Mouse (Mus musculus): ENCODE results near the gene Cmtm3. TPM values are rescaled to one million over a fixed set of nuclear protein-coding genes. Genes with fewer than 3 reads are reported as not detected.

The Cmtm3 gene
- polyA plus RNA-seq, 1 experiment from 2014 or later, result 63.2 TPM

DNA sequence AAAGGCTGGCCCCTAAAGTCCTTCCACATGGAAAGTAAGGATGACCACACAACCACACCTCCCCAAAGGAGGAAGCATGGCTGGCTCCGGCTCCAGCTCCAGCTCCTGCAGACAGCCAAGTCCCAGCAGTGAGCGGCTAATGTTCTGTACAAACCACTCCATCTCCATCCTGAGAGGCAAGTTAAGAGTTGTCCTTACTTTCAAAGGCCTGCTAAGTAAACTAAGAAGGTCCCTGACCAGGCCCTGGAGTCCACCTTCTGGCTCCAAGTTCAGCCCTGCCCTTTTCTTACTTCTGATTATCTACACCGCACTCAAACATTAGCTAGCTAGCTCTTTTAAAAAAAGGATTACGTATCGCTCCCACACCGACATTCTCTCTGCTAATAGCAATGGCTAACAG is 54.6 kb downstream of the Cmtm3 start:
- Histone ChIP-seq H3K27ac (no peak overlapping the region), H3K27me3 (ENCODE audit: low read depth, poor library complexity, severe bottlenecking) (no peaks in the 10 kb centered on the region), H3K4me1 (peaks cover 28% of the 10 kb centered on the region), H3K4me3 (peak overlapping the region; percentile 91; the same call in 1 of the 2 replicates), H3K9me3 (replicated peaks) (no peaks in the 10 kb centered on the region), H3K36me3 (peaks cover 2% of the 10 kb centered on the region; the same call in 1 of the 2 replicates)
- DNase-seq (ENCODE audit: low spot score), result no peak
- 92% methylated on average over 6 of the region's 6 CpGs for WGBS

DNA sequence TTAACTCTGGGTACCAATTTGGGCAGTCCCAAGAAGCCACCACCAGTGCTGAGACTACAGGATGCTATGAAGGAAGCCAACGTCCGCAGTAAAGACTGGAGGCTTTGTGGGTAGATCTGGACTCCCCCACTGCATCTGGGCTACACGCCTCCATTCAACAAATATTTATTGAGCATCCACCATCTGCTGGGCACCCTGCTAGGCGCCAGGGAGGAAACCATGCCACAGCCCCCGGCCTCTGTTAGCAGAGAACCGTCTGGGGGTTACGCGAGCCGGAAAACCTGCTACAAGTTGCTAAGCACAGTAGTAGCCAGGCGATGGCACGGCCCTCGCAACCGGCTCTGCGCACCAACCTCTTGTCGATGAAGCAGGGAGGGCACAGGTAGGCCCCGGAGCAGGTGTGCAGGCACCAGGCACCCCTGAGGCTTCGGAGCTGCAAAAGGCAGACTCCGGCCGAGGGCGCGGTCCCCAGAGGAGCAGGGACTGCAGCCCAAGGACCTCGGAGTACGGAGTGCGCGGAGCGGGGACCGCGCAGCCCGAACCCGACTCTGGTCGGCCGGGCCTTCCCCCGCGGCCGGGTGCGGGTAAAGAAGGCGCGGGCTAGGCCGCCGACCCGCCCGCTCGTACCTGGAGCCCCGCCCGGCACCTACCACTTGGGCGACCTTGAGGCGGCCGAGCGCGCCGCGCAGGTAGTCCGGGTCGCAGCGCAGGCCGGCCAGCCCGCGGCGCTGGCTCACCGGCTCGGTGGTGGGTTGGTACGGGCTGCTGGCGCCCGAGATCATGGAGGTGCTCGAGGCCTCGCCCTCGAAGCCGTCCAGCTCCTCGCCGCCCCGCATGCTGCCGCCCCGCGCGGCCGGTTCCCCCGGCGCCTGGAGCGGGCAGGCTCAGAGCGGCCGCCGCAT is 55.8 kb downstream of the Cmtm3 start:
- DNase-seq (ENCODE audit: low spot score), result peak; percentile 69
- H3K27me3 ChIP-seq (ENCODE audit: low read depth, poor library complexity, severe bottlenecking), result no peaks in the 10 kb centered on the region
- H3K27ac ChIP-seq, result peak overlapping the region; percentile 94
- peak overlapping the region; percentile 91 for H3K4me3 ChIP-seq
- peaks cover 28% of the 10 kb centered on the region for H3K4me1 ChIP-seq
- H3K9me3 ChIP-seq (replicated peaks), result no peaks in the 10 kb centered on the region
- WGBS, result under 1% methylated on average over 80 of the region's 82 CpGs
- H3K36me3 ChIP-seq, result peaks cover 2% of the 10 kb centered on the region; the same call in 1 of the 2 replicates

DNA sequence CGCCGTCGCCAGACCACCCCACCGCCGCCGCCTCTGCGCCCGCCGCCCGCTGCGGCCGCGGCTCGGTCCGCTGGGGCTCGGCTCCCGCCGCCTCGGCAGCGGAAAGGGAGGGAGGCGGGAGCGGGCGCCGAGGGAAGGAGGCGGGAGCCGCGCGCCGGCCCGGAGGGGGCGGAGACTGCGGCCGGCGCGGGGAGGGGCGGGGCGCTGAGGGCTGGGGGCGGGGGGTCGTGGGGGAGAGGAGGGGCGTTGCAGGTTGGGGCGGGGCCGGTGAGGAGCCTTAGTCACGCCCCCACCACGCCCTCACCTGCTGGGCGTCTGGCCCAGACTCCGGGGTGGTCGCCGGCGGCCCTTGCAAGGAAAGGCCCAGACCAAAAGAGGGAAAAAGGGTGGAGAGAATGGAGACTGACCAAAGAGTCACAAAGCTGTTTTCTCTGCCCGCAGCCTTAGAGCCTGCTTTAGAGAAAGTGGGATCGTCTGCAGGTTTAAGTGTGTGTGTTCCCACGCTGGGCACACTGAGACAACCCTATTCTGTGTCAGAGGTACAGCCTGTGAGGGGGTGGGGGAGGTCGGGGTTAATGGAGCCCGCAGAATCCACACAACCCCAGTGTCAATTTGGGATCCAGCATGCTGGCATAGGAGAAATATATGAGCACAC is 56.6 kb downstream of the Cmtm3 start, which contains the start of gene Cmtm4:
Gene Cmtm4, minus strand, starts transcription at position 105 of the 655 bp plus-strand sequence.
- Histone ChIP-seq H3K4me3 (peak within 1 kb of the TSS; percentile 91), H3K27me3 (ENCODE audit: low read depth, poor library complexity, severe bottlenecking) (no peaks in the 10 kb centered on the region), H3K36me3 (peaks cover 2% of the 10 kb centered on the region; the same call in 1 of the 2 replicates), H3K9me3 (replicated peaks) (no peaks in the 10 kb centered on the region), H3K27ac (peak within 1 kb of the TSS; percentile 94), H3K4me1 (peaks cover 28% of the 10 kb centered on the region)
- 3% methylated on average over 50 of the region's 54 CpGs for WGBS
- peak; percentile 88 for DNase-seq (ENCODE audit: low spot score)

Other genes starting within 250 kb of the Cmtm3 start
- 17.5 and 19.8 TPM in 2 replicates for gene Cdh5, start 237.8 kb upstream of the Cmtm3 start, polyA plus RNA-seq (2016; fragmentation: Nextera tagmentation; extraction: Ambion mirVana)
- gene Bean1, start 169.0 kb upstream of the Cmtm3 start, polyA plus RNA-seq (2016; fragmentation: Nextera tagmentation; extraction: Ambion mirVana), result 0.10 and 0.23 TPM in 2 replicates
- 20.5 and 22.0 TPM in 2 replicates for gene Tk2, start 90.9 kb upstream of the Cmtm3 start, polyA plus RNA-seq (2016; fragmentation: Nextera tagmentation; extraction: Ambion mirVana)
- 38.3 and 43.5 TPM in 2 replicates for gene Cklf, start 88.5 kb upstream of the Cmtm3 start, polyA plus RNA-seq (2016; fragmentation: Nextera tagmentation; extraction: Ambion mirVana)
- gene Cmtm2a, start 46.2 kb upstream of the Cmtm3 start, polyA plus RNA-seq (2016; fragmentation: Nextera tagmentation; extraction: Ambion mirVana), result not detected in 2 replicates
- gene Gm45711, start 29.3 kb upstream of the Cmtm3 start, polyA plus RNA-seq (2016; fragmentation: Nextera tagmentation; extraction: Ambion mirVana), result not detected in 2 replicates
- not detected in 2 replicates for gene Cmtm1, start 29.3 kb upstream of the Cmtm3 start, polyA plus RNA-seq (2016; fragmentation: Nextera tagmentation; extraction: Ambion mirVana)
- not detected in 2 replicates for gene Gm11020, start 17.8 kb upstream of the Cmtm3 start, polyA plus RNA-seq (2016; fragmentation: Nextera tagmentation; extraction: Ambion mirVana)
- not detected in 2 replicates for gene Cmtm2b, start 17.2 kb upstream of the Cmtm3 start, polyA plus RNA-seq (2016; fragmentation: Nextera tagmentation; extraction: Ambion mirVana)
- 1.8 and 2.3 TPM in 2 replicates for gene Cmtm4, start 56.4 kb downstream of the Cmtm3 start, polyA plus RNA-seq (2016; fragmentation: Nextera tagmentation; extraction: Ambion mirVana)
- 58.6 and 69.9 TPM in 2 replicates for gene Dync1li2, start 103.6 kb downstream of the Cmtm3 start, polyA plus RNA-seq (2016; fragmentation: Nextera tagmentation; extraction: Ambion mirVana)
- 0.15 and 0.21 TPM in 2 replicates for gene Terb1, start 170.5 kb downstream of the Cmtm3 start, polyA plus RNA-seq (2016; fragmentation: Nextera tagmentation; extraction: Ambion mirVana)
- gene Nae1, start 195.2 kb downstream of the Cmtm3 start, polyA plus RNA-seq (2016; fragmentation: Nextera tagmentation; extraction: Ambion mirVana), result 121 and 131 TPM in 2 replicates
- 0.85 and 1.1 TPM in 2 replicates for gene Car7, start 195.3 kb downstream of the Cmtm3 start, polyA plus RNA-seq (2016; fragmentation: Nextera tagmentation; extraction: Ambion mirVana)